Mouse (Mus musculus) liver, embryonic 15.5 days (tissue): ENCODE measurements around the gene Klre1. TPM values are rescaled to one million over a fixed set of nuclear protein-coding genes. Genes with fewer than 3 reads are reported as not detected.

Experiments used
- ATAC-seq: fragments of 200-750 bp; cut with Nextera tagmentation; 2 replicates; pipeline ENCODE4 v1.8.0; 2017; ENCODE audit warnings: moderate number of reproducible peaks, mild to moderate bottlenecking, moderate library complexity; ENCODE audit not compliant: insufficient read depth
- H3K27ac ChIP-seq: fragments of 300-500 bp; sonication (generic); replicated peaks from 2 replicates; pipeline ENCODE4 v1.5.1; 2015; ENCODE audit warnings: mild to moderate bottlenecking, inconsistent platforms
- H3K27me3 ChIP-seq: fragments of 300-500 bp; sonication (generic); 2 replicates; pipeline ENCODE4 v1.6.1; 2015; ENCODE audit warnings: mild to moderate bottlenecking, inconsistent platforms
- H3K36me3 ChIP-seq: fragments of 300-500 bp; sonication (generic); replicated peaks from 2 replicates; pipeline ENCODE4 v1.6.1; 2015; ENCODE audit warnings: moderate library complexity, mild to moderate bottlenecking, inconsistent platforms
- H3K4me1 ChIP-seq: fragments of 300-500 bp; sonication (generic); replicated peaks from 2 replicates; pipeline ENCODE4 v1.6.1; 2015; ENCODE audit warnings: inconsistent platforms
- H3K4me2 ChIP-seq: fragments of 300-500 bp; sonication (generic); 2 replicates; pipeline ENCODE4 v1.6.1; 2015; ENCODE audit warnings: moderate library complexity, mild to moderate bottlenecking, inconsistent platforms
- H3K4me3 ChIP-seq: fragments of 300-500 bp; sonication (generic); replicated peaks from 2 replicates; pipeline ENCODE4 v1.5.1; 2015; ENCODE audit warnings: mild to moderate bottlenecking, inconsistent platforms
- H3K9ac ChIP-seq: fragments of 300-500 bp; sonication (generic); 2 replicates; pipeline ENCODE4 v1.6.1; 2015; ENCODE audit warnings: moderate library complexity, mild to moderate bottlenecking, inconsistent platforms
- H3K9me3 ChIP-seq: fragments of 300-500 bp; sonication (generic); replicated peaks from 2 replicates; pipeline ENCODE4 v1.6.1; 2016; ENCODE audit warnings: inconsistent platforms
- WGBS: fragments of 180-500 bp; shearing (Covaris S2); methylation state at CpG from one replicate; pipeline ENCODE4 v1.1.7; 2015; ENCODE audit warnings: mixed read lengths; ENCODE audit not compliant: insufficient replicate concordance; 5-methylcytosine and 5-hydroxymethylcytosine counted together
- polyA plus RNA-seq: library from polyadenylated mRNA; unstranded; fragments of >200 nt; fragmentation: Nextera tagmentation; extraction: Ambion mirVana; gene quantifications from 2 replicates; pipeline ENCODE4 v1.2.1, GENCODE M21; 2015

Klre1 gene
- polyA plus RNA-seq, 1 experiment from 2014 or later: 0.07 TPM

DNA sequence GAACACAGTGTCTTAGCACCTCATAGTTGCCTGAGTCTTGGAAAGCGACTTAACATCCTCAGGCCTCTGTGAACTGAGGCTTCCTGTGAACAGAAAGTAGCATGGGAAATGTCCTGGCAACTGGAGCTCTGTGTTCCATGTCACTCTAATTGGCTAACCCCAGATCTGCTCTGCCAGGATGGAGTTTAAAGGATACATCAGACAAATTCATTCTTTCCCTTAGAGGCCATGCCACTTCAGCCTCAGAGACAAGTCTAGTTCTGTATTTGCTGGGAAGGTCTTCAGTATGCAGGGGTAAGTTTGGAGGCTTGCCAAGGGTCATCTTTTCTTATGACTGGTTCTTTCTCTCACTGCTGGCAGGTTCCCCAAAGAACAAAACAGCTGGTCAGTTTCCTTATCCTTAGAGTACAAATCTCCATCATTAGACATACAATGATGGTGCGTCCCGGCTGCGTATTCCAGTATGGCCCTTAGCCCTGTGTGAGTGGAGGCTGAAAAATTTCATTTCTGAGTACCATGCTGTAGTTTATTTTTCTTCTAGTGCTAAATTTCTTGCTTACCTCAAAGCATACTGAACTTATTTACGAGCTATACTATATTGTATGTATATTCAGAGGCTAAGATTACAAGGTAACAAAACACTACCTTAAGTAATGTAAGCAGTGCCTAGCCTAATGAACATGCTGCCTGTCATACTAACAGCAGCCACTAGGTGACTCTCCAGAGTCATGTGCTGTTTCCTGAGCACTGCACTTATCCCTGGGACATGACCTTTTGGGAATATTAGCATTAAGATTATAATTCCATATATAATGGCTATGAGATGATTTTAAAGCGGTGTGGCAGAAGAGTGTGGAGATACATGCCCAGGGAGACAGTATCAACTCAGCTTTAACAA lies 33.7 kb upstream of the Klre1 start:
- Histone ChIP-seq H3K9ac (no peak overlapping the region), H3K9me3 (no peaks in the 10 kb centered on the region), H3K36me3 (peaks cover 37% of the 10 kb centered on the region), H3K4me1 (0 out of 2 replicates have a peak, but pooled peaks cover 2% of the 10 kb centered on the region), H3K27ac (no peak overlapping the region), H3K27me3 (no peaks in the 10 kb centered on the region), H3K4me3 (no peak overlapping the region), H3K4me2 (no peak overlapping the region)
- no peak for ATAC-seq
- WGBS: 60% methylated on average over 6 of the region's 6 CpGs

GRCm38 (mm10) chr6:129547277-129547676 lies 30.4 kb upstream of the Klre1 start:
- H3K27ac ChIP-seq: no peak overlapping the region
- H3K36me3 ChIP-seq: peaks cover 5% of the 10 kb centered on the region; the same call in 1 of the 2 replicates
- WGBS: 71% methylated on average over 2 of the region's 2 CpGs
- no peaks in the 10 kb centered on the region for H3K27me3 ChIP-seq
- H3K9ac ChIP-seq: no peak overlapping the region
- no peak overlapping the region for H3K4me3 ChIP-seq
- no peaks in the 10 kb centered on the region for H3K9me3 ChIP-seq
- H3K4me1 ChIP-seq: 0 out of 2 replicates have a peak, but pooled peaks cover 2% of the 10 kb centered on the region
- H3K4me2 ChIP-seq: no peak overlapping the region
- no peak for ATAC-seq

DNA sequence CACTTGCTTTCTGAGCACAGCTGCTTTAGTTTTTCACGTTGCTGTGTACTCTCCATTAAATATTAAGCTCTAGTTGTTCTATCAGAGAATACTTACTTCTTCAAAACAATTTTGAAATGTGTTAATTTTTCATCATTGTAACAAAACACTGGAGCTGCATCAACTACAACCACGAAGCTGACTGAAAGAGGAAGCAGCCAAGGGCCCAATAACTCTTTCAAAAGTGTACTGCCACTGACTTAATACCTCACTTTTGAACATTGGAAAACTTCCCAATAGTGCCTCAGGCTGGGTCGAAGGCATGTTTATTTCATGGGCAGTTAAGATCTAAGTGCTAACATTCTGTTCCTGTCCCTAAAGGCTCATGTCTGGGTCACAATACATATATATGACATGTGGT lies 29.7 kb upstream of the Klre1 start:
- no peak overlapping the region for H3K9ac ChIP-seq
- no peak overlapping the region for H3K4me3 ChIP-seq
- H3K36me3 ChIP-seq: no peaks in the 10 kb centered on the region
- H3K9me3 ChIP-seq: no peaks in the 10 kb centered on the region
- H3K27ac ChIP-seq: no peak overlapping the region
- H3K27me3 ChIP-seq: no peaks in the 10 kb centered on the region
- WGBS: 32% methylated on average over 3 of the region's 3 CpGs
- no peak for ATAC-seq
- 0 out of 2 replicates have a peak, but pooled peaks cover 2% of the 10 kb centered on the region for H3K4me1 ChIP-seq
- no peak overlapping the region for H3K4me2 ChIP-seq

- Histone ChIP-seq H3K27me3 (no peaks in the 10 kb centered on the region), H3K27ac (no peak overlapping the region), H3K4me3 (no peak overlapping the region), H3K9me3 (no peaks in the 10 kb centered on the region), H3K36me3 (no peaks in the 10 kb centered on the region), H3K4me2 (no peak overlapping the region; the same call in 1 of the 2 replicates), H3K9ac (no peak overlapping the region), H3K4me1 (peaks cover 21% of the 10 kb centered on the region)
- ATAC-seq: peak; percentile 84
These were observed 20.2 kb upstream of the Klre1 start for GRCm38 (mm10) chr6:129557298-129558023.

DNA sequence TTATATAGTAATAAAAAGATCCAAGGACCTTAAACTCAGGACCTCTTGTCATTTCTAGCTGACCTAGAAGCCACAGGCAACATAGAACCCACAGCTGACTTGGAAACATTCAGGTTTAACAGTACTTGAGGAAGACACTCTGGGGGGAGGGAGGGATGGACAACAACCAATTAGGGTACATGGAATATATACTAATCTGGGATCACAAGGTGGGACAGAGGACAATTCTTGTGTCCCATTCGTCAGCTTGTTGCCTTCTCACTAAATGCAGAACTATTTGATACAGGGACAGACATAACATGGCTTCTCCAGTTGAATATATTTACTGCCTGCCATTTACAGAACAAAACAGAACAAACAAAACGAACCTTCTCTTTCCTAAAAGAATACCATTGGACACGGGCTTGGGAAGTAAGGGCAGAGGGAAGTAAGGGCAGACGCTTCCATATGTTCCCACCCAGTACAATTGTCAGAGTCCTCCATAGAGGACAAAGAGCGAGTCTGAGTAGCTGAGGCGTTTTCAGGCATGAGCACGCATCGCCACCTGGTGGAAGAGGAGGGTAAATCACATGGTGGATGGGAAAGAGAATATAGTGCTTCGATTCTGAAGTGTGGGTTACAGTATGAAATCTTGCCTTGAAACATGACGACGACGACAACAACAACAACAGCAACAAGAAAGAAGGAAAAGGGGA lies 18.6 kb upstream of the Klre1 start:
- no peak overlapping the region for H3K4me2 ChIP-seq
- 6% methylated on average over 12 of the region's 12 CpGs for WGBS
- no peak overlapping the region for H3K4me3 ChIP-seq
- no peak overlapping the region for H3K9ac ChIP-seq
- no peaks in the 10 kb centered on the region for H3K9me3 ChIP-seq
- no peak overlapping the region for H3K27ac ChIP-seq
- H3K36me3 ChIP-seq: no peaks in the 10 kb centered on the region
- H3K27me3 ChIP-seq: no peaks in the 10 kb centered on the region
- H3K4me1 ChIP-seq: peaks cover 21% of the 10 kb centered on the region
- peak; percentile 44; the same call in 1 of the 2 replicates for ATAC-seq

DNA sequence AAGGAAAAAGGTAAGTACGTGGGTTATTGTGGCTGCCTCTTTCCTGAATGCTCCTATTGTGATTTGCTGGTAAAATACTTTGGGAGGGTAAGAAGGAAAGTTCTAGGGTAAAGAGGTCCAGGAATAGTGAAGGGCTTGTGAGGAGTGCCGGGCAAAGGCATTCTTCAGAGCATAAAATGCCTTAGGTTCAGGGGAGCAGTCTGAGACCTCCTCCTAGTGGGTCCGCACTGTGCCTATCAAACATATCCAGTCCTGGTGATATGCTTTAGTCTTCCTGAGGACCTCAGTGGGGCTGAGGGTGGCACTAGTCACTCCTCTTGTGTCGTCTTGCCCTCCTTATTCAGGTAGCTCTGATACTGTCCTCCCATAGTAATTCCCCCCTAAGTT lies 18.1 kb upstream of the Klre1 start:
- H3K27ac ChIP-seq: no peak overlapping the region
- H3K27me3 ChIP-seq: no peaks in the 10 kb centered on the region
- 41% methylated on average over 4 of the region's 4 CpGs for WGBS
- no peaks in the 10 kb centered on the region for H3K9me3 ChIP-seq
- ATAC-seq: no peak
- no peak overlapping the region for H3K4me2 ChIP-seq
- no peaks in the 10 kb centered on the region for H3K36me3 ChIP-seq
- H3K4me1 ChIP-seq: peaks cover 21% of the 10 kb centered on the region
- no peak overlapping the region for H3K4me3 ChIP-seq
- no peak overlapping the region for H3K9ac ChIP-seq

- no peak for ATAC-seq
- Histone ChIP-seq H3K4me1 (no peaks in the 10 kb centered on the region), H3K36me3 (no peaks in the 10 kb centered on the region), H3K4me3 (no peak overlapping the region), H3K4me2 (no peak overlapping the region), H3K9ac (no peak overlapping the region), H3K27ac (no peak overlapping the region), H3K27me3 (no peaks in the 10 kb centered on the region), H3K9me3 (no peaks in the 10 kb centered on the region)
- WGBS: 20% methylated on average over 2 of the region's 2 CpGs
These were observed 12.4 kb upstream of the Klre1 start for GRCm38 (mm10) chr6:129565257-129565656.

DNA sequence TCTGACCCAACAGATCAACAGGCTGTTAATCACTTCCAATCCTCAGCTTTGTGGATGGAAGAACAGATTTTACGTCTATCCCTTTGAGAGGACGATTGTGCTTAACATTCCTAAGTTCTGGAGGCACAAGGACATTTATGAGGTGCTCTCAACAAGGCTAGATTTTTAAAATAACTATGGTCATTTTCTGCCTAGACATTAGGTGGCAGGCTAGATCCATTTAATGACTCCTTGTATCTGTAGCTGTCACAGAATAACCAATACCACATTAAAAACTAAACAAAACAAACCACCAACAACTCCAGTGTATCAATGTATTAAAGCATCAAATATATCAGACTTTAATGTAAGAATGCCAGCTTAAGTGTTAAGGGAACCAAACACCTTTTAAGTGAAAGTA lies 2.4 kb upstream of the Klre1 start:
- Histone ChIP-seq H3K9me3 (no peaks in the 10 kb centered on the region), H3K4me1 (no peaks in the 10 kb centered on the region), H3K27ac (no peak overlapping the region), H3K27me3 (no peaks in the 10 kb centered on the region), H3K36me3 (no peaks in the 10 kb centered on the region), H3K9ac (no peak overlapping the region), H3K4me3 (no peak overlapping the region), H3K4me2 (no peak overlapping the region)
- ATAC-seq: no peak
- 18% methylated on average over 2 of the region's 2 CpGs for WGBS

DNA sequence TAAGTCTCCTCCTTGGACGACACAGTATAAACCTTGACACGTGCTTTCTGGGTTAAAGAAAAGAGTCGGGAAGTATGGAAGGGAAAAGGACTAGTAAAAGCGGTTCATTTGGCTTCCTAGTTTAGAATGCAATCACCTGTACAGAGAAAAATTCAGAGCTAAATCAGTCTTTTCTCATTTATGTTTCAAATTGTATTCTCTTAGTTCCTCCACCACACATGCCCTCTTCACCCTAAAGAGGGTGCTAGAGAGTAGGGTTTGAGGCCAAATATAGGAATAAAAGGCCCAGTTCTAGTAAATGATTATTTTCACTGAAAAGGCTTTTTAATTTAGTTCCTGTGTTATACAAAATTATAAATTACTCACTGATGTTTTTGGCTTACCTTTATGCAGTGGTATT lies 3.6 kb downstream of the Klre1 start:
- Histone ChIP-seq H3K27me3 (no peaks in the 10 kb centered on the region), H3K4me3 (no peak overlapping the region), H3K9ac (no peak overlapping the region), H3K9me3 (no peaks in the 10 kb centered on the region), H3K4me2 (no peak overlapping the region), H3K36me3 (no peaks in the 10 kb centered on the region), H3K27ac (no peak overlapping the region), H3K4me1 (no peaks in the 10 kb centered on the region)
- no peak for ATAC-seq
- WGBS: 37% methylated on average over 4 of the region's 4 CpGs

- no peaks in the 10 kb centered on the region for H3K27me3 ChIP-seq
- H3K36me3 ChIP-seq: no peaks in the 10 kb centered on the region
- no peak overlapping the region for H3K4me2 ChIP-seq
- H3K9me3 ChIP-seq: no peaks in the 10 kb centered on the region
- 28% methylated on average over 4 of the region's 4 CpGs for WGBS
- no peak for ATAC-seq
- no peak overlapping the region for H3K9ac ChIP-seq
- no peak overlapping the region for H3K27ac ChIP-seq
- H3K4me3 ChIP-seq: no peak overlapping the region
- no peaks in the 10 kb centered on the region for H3K4me1 ChIP-seq
These were observed 4.2 kb downstream of the Klre1 start for GRCm38 (mm10) chr6:129581896-129582295.

DNA sequence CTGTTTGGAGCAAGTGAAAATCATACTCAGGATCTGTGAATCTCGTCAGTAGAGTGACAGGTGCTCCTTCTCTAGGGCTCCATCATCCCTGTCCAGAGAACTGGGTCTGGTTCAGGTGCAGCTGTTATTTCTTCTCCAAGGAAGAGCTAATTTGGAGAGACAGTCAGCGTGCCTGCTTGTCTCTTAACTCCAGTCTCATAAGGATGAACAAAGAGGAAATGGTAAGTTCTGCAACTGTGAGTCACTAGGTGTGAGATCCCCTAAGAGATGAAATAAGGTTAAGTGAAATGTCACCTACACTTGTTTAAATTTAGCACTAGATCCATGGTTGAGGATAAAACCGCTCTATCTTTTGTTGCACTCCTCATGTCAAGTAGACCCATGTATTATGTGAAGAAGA lies 5.3 kb downstream of the Klre1 start:
- H3K27ac ChIP-seq: no peak overlapping the region
- H3K4me3 ChIP-seq: no peak overlapping the region
- H3K4me2 ChIP-seq: no peak overlapping the region
- ATAC-seq: no peak
- H3K9me3 ChIP-seq: no peaks in the 10 kb centered on the region
- no peaks in the 10 kb centered on the region for H3K4me1 ChIP-seq
- no peak overlapping the region for H3K9ac ChIP-seq
- 52% methylated on average over 3 of the region's 3 CpGs for WGBS
- H3K27me3 ChIP-seq: no peaks in the 10 kb centered on the region
- H3K36me3 ChIP-seq: no peaks in the 10 kb centered on the region
